Mouse (Mus musculus) cerebellum, postnatal 25 days (tissue): ENCODE results near the gene Kcnc3.

Experiments used
- DNase-seq, 2 experiments: peaks; one replicate each; pipeline ENCODE4 v3.0.0; 2021; ENCODE audit warnings: mixed read lengths in 2 of 2

Gene Kcnc3

GRCm38 (mm10) chr7:44590402-44591347 lies at the start of gene Kcnc3:
Kcnc3 (plus strand) TSS chr7:44590664.
- DNase-seq: peak; percentile 97 to 98

- DNase-seq: no peak
Measured at GRCm38 (mm10) chr7:44542555-44542954, 47.9 kb upstream of the Kcnc3 start.

GRCm38 (mm10) chr7:44543071-44543470 lies 47.4 kb upstream of the Kcnc3 start:
- DNase-seq: no peak

- no peak for DNase-seq
Measured at GRCm38 (mm10) chr7:44546274-44546673, 44.2 kb upstream of the Kcnc3 start.

- no peak for DNase-seq
Measured at GRCm38 (mm10) chr7:44547041-44547440, 43.4 kb upstream of the Kcnc3 start.

- DNase-seq: no peak
Measured at GRCm38 (mm10) chr7:44547725-44548124, 42.7 kb upstream of the Kcnc3 start.

- peak; percentile 99 for DNase-seq
Measured at GRCm38 (mm10) chr7:44548497-44549087, 41.9 kb upstream of the Kcnc3 start, which contains the start of gene Pold1. Pold1 (minus strand) TSS chr7:44548849.

GRCm38 (mm10) chr7:44549621-44550408 lies 40.6 kb upstream of the Kcnc3 start:
- DNase-seq: no peak

- DNase-seq: no peak
Measured at GRCm38 (mm10) chr7:44550409-44550678, 40.1 kb upstream of the Kcnc3 start.

DNA sequence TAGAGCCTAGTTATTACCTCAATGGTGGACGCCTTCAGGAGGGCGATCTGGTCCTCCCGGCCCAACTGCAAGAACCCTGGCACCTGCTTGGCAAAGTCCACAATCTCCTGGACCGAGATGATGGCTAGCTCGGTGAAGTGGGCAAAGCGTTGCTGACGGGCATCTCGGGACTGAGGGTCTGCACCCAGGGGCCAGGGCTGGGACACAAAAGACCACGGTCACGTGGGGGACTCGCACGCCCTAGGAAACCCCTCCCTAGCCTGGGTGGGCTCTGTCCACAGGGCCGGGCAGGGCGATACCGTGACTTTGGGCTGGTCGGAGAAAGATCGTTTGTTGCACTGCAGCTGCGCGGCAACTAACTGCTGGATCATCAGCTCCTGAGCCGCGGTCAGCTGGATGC lies 39.2 kb upstream of the Kcnc3 start:
- DNase-seq: no peak

- DNase-seq: peak in 1 of 2 experiments; percentile 56
Measured at GRCm38 (mm10) chr7:44551731-44552130, 38.7 kb upstream of the Kcnc3 start.

- DNase-seq: no peak
Measured at GRCm38 (mm10) chr7:44552141-44552908, 38.1 kb upstream of the Kcnc3 start.

DNA sequence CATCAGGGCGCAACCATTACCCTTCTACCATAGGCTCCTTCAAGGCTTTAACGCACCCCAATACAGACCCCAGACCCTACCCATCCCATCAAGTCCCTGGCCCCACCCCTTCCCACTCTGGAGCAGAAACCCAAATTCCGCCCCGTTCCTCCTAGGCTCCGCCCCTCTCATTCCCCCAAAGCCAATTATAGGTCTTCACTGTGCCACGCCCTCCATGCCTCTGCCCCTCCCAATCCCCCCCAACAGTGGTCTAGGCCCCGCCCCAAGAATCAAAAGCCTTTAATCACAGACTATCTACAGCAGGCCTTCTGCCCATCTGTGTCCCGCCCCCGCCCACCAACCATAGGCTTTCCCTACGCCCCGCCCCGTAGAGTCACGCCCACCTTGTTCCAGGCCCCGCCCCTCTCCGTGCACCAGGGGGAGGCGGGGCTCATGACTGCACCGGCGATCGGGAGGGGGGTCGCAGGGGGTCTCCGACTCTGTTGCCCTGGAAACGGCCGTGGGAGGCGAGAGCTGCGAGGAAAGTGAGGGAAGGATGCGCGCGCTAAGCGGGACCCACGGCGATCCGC lies 37.2 kb upstream of the Kcnc3 start:
- DNase-seq: peak in 1 of 2 experiments; percentile 79

DNA sequence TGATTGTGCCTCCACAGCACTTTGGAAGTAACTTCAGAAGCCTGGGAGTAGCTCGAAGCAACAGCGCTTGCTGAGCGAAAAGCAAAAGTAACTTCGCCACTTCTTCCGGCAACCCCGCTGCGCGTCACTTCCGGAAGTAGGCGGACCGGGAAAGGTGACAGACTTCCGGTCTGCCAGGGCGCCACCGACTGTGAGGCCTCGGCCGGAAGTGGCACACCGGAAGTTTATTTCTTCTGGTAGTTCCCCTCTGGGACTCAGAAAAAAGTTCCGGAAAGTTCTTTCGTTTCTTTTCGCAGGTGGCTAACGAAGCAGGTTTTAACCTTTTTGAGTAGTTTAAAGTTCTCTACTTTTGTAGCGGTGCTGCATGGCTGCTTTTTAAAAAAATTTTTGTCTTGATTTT lies 36.6 kb upstream of the Kcnc3 start, which contains the start of gene Nr1h2:
Gene Nr1h2, minus strand, starts transcription at position 126 of the 400 bp plus-strand sequence.
- peak; percentile 94 to 97 for DNase-seq

GRCm38 (mm10) chr7:44557629-44558028 lies 32.8 kb upstream of the Kcnc3 start:
- no peak for DNase-seq

- peak; percentile 86 to 92 for DNase-seq
Measured at GRCm38 (mm10) chr7:44560435-44561400, 29.7 kb upstream of the Kcnc3 start.

- no peak for DNase-seq
Measured at GRCm38 (mm10) chr7:44563284-44563683, 27.2 kb upstream of the Kcnc3 start.

- DNase-seq: no peak
Measured at GRCm38 (mm10) chr7:44564486-44564885, 26.0 kb upstream of the Kcnc3 start.

- no peak for DNase-seq
Measured at GRCm38 (mm10) chr7:44565414-44565813, 25.1 kb upstream of the Kcnc3 start.

GRCm38 (mm10) chr7:44568803-44569202 lies 21.7 kb upstream of the Kcnc3 start:
- no peak for DNase-seq

DNA sequence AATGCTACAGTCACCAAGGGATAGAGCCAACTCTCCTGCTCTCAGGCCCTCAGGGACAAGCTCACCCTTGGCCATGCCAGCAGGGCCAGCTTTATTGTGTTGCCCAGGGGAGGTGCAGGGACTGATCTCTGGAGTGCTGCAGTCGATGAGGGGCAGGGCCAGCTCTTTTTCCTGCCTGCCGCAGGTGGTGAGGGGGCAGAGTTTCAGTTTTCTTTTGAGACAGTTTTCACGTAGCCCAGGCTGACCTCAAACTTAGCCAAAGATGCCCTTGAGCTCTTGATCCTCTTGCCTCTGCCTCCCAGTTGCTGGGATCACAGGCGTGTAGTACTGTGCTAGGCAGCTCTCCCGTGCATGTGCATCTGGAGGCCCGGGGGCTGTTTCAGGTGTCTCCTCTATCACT lies 19.5 kb upstream of the Kcnc3 start:
- no peak for DNase-seq
